Mouse (Mus musculus): ENCODE data around the gene Myl3.

The Myl3 gene

GRCm38 (mm10) chr9:110741711-110742294, at the start of gene Myl3:
Myl3 (plus strand) TSS chr9:110741861.
- in situ Hi-C loops (cut with MboI, MseI), result no loop called here

- in situ Hi-C loops (cut with MboI, MseI), result no loop called here
Measured at GRCm38 (mm10) chr9:110695165-110695755, 46.4 kb upstream of the Myl3 start.

- in situ Hi-C loops (cut with MboI, MseI), result no loop called here
Measured at GRCm38 (mm10) chr9:110696427-110696826, 45.2 kb upstream of the Myl3 start.

GRCm38 (mm10) chr9:110697465-110697864, 44.2 kb upstream of the Myl3 start:
- in situ Hi-C loops (cut with MboI, MseI), result no loop called here

GRCm38 (mm10) chr9:110699574-110699973, 42.1 kb upstream of the Myl3 start:
- in situ Hi-C loops (cut with MboI, MseI), result no loop called here

GRCm38 (mm10) chr9:110701114-110702032, 40.3 kb upstream of the Myl3 start:
- in situ Hi-C loops (cut with MboI, MseI), result no loop called here

- in situ Hi-C loops (cut with MboI, MseI), result no loop called here
Measured at GRCm38 (mm10) chr9:110702848-110703247, 38.8 kb upstream of the Myl3 start.

- in situ Hi-C loops (cut with MboI, MseI), result no loop called here
Measured at GRCm38 (mm10) chr9:110703951-110704350, 37.7 kb upstream of the Myl3 start.

- in situ Hi-C loops (cut with MboI, MseI), result no loop called here
Measured at GRCm38 (mm10) chr9:110706784-110707183, 34.9 kb upstream of the Myl3 start.

GRCm38 (mm10) chr9:110709640-110710258, 31.9 kb upstream of the Myl3 start:
- in situ Hi-C loops (cut with MboI, MseI), result no loop called here

GRCm38 (mm10) chr9:110711532-110711931, 30.1 kb upstream of the Myl3 start:
- in situ Hi-C loops (cut with MboI, MseI), result no loop called here

GRCm38 (mm10) chr9:110711996-110712395, 29.7 kb upstream of the Myl3 start:
- in situ Hi-C loops (cut with MboI, MseI), result no loop called here

GRCm38 (mm10) chr9:110712545-110712944, 29.1 kb upstream of the Myl3 start:
- in situ Hi-C loops (cut with MboI, MseI), result no loop called here

- in situ Hi-C loops (cut with MboI, MseI), result no loop called here
Measured at GRCm38 (mm10) chr9:110713389-110713788, 28.3 kb upstream of the Myl3 start.

GRCm38 (mm10) chr9:110715426-110715825, 26.2 kb upstream of the Myl3 start:
- in situ Hi-C loops (cut with MboI, MseI), result loop anchor here (5.0 kb wide), 2 partner anchors 62 to 73 kb away; no protein-coding TSS in a partner anchor

- in situ Hi-C loops (cut with MboI, MseI), result loop anchor here (5.0 kb wide), 2 partner anchors 61 to 74 kb away; no protein-coding TSS in a partner anchor
Measured at GRCm38 (mm10) chr9:110716775-110717174, 24.9 kb upstream of the Myl3 start.

GRCm38 (mm10) chr9:110718071-110718470, 23.6 kb upstream of the Myl3 start:
- in situ Hi-C loops (cut with MboI, MseI), result loop anchor here (5.0 kb wide), 2 partner anchors 59 to 76 kb away; no protein-coding TSS in a partner anchor

GRCm38 (mm10) chr9:110718810-110719209, 22.9 kb upstream of the Myl3 start:
- in situ Hi-C loops (cut with MboI, MseI), result loop anchor here (5.0 kb wide), 2 partner anchors 58 to 77 kb away; no protein-coding TSS in a partner anchor

- in situ Hi-C loops (cut with MboI, MseI), result loop anchor here (5.0 kb wide), 2 partner anchors 57 to 78 kb away; no protein-coding TSS in a partner anchor
Measured at GRCm38 (mm10) chr9:110719977-110720376, 21.7 kb upstream of the Myl3 start.

GRCm38 (mm10) chr9:110722060-110722459, 19.6 kb upstream of the Myl3 start:
- in situ Hi-C loops (cut with MboI, MseI), result no loop called here

- in situ Hi-C loops (cut with MboI, MseI), result no loop called here
Measured at GRCm38 (mm10) chr9:110725721-110726135, 15.9 kb upstream of the Myl3 start.

- in situ Hi-C loops (cut with MboI, MseI), result no loop called here
Measured at GRCm38 (mm10) chr9:110726867-110727266, 14.8 kb upstream of the Myl3 start.

Measured in regulatory T cell (primary cell).